Mouse (Mus musculus) heart, embryonic 14.5 days (tissue): ENCODE results near the gene Adam21. TPM values are rescaled to one million over a fixed set of nuclear protein-coding genes. Genes with fewer than 3 reads are reported as not detected.

ENCODE experiments used
- polyA plus RNA-seq: library from polyadenylated mRNA; unstranded; fragments of >200 nt; fragmentation: Nextera tagmentation; extraction: Ambion mirVana; gene quantifications from 2 replicates; pipeline ENCODE4 v1.2.1, GENCODE M21; 2014

Adam21 gene
- polyA plus RNA-seq, 1 experiment from 2014 or later: 0.08 TPM

Other genes starting within 250 kb of the Adam21 start
- 0.46 and 0.47 TPM in 2 replicates for gene Slc8a3, start 235.3 kb downstream of the Adam21 start, polyA plus RNA-seq
- 0.30 TPM in 2 replicates for gene Gm4787, start 189.0 kb downstream of the Adam21 start, polyA plus RNA-seq
- gene Adam4, start 146.5 kb downstream of the Adam21 start, polyA plus RNA-seq: 0.45 and 0.55 TPM in 2 replicates
- 92.6 and 105 TPM in 2 replicates for gene Cox16, start 83.3 kb downstream of the Adam21 start, polyA plus RNA-seq
- 26.2 and 35.2 TPM in 2 replicates for gene Gm20498, start 35.6 kb downstream of the Adam21 start, polyA plus RNA-seq
- 37.1 and 37.9 TPM in 2 replicates for gene Synj2bp, start 35.6 kb downstream of the Adam21 start, polyA plus RNA-seq
- 50.6 and 51.6 TPM in 2 replicates for gene Med6, start 26.5 kb upstream of the Adam21 start, polyA plus RNA-seq
- gene Ttc9, start 62.8 kb upstream of the Adam21 start, polyA plus RNA-seq: 2.6 and 3.3 TPM in 2 replicates
- 0.20 and 0.24 TPM in 2 replicates for gene Map3k9, start 212.7 kb upstream of the Adam21 start, polyA plus RNA-seq